Mouse (Mus musculus): ENCODE data around the gene Il12a. TPM values are rescaled to one million over a fixed set of nuclear protein-coding genes. Genes with fewer than 3 reads are reported as not detected.
"Not testable (repeated sequence)": the region's sequence is repeated elsewhere in the genome, so short reads cannot be mapped to it uniquely, and the experiment has no call there.

Il12a gene
- total RNA-seq, 2 experiments from 2014 or later: 0.82 TPM; not detected in 1

GRCm38 (mm10) chr3:68742718-68743471 is 52.5 kb downstream of the Il12a start:
- no peak for DNase-seq

- no peak for DNase-seq
Measured at GRCm38 (mm10) chr3:68743472-68743732, 53.0 kb downstream of the Il12a start.

GRCm38 (mm10) chr3:68744162-68744561 is 53.7 kb downstream of the Il12a start:
- no peak for DNase-seq

- DNase-seq: no peak
Measured at GRCm38 (mm10) chr3:68745033-68745432, 54.6 kb downstream of the Il12a start.

GRCm38 (mm10) chr3:68746282-68746681 is 55.8 kb downstream of the Il12a start:
- DNase-seq: not testable (repeated sequence)

Other genes with a start within 250 kb of the Il12a start
- gene 1110032F04Rik, start 178.9 kb downstream of the Il12a start, total RNA-seq (2021): under 1 TPM; 0.54 to 0.82 TPM

Data from heart, adult 18-20 months (tissue).